Mouse (Mus musculus): Measurements from ENCODE around the gene Taar9. TPM values are rescaled to one million over a fixed set of nuclear protein-coding genes. Genes with fewer than 3 reads are reported as not detected.
"Not testable (repeated sequence)": the region's sequence is repeated elsewhere in the genome, so short reads cannot be mapped to it uniquely, and the experiment has no call there.

Taar9 gene
- total and polyA plus RNA-seq, 2 experiments from 2014 or later = not detected

DNA sequence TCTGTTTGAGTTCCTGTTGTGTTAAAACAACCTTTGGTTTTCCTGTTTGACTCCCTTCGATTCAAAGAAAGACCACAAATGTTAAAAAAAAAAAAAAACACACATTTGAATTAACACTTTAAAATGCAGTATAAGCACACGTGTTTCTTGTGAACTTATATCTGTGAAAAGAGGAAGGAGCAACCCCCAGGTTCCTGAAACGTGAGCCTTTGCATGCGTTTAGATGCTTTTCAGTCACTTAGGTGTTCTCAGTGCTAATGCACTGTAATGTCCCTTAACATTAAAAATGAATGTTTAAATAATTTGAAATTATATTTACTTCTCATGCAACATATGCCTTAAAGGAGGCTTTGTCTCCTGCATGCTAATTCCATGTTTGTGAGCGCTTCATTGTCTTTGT is 1.6 kb downstream of the Taar9 start:
- Histone ChIP-seq H3K4me3 (ENCODE audit: low read length) (no peak overlapping the region), H3K36me3 (ENCODE audit: insufficient read depth, low read length) (no peaks in the 10 kb centered on the region), H3K27me3 (ENCODE audit: insufficient read depth, low read length) (no peaks in the 10 kb centered on the region), H3K4me2 (ENCODE audit: low read depth, low read length) (no peak overlapping the region), H3K27ac (no peak overlapping the region), H3K9me3 (ENCODE audit: low read length) (no peaks in the 10 kb centered on the region), H3K4me1 (ENCODE audit: insufficient read depth, low read length) (no peaks in the 10 kb centered on the region), H3K9ac (replicated peaks; ENCODE audit: low read length) (no peak overlapping the region)
- ATAC-seq (no peak), DNase-seq (ENCODE audit: low spot score) (no peak)
- no peak for TF ChIP-seq CTCF (IDR thresholded peaks at IDR 0.05; ENCODE audit: low read depth)
- 71% methylated on average over 5 of the region's 5 CpGs for WGBS

DNA sequence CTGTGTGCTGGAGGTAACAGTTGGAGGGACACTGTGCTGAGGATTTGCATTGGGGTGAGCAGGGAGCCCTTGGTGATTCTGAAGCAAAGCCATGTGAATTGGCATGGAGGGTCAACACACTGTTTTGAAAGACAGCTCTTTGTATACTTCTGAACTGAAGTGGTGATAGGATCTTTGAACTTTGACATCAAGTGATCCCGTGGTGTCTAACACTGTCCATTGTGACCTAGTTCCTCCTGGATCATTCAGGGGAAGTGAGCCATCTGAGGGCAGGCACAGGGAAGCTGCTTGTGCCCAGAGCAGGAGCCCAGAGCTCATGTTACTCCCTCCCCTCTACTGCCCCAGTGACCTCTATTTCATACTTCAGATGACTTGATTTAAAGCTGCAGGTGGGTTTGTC is 6.0 kb downstream of the Taar9 start:
- ATAC-seq; H3K27ac ChIP-seq; H3K9ac ChIP-seq (replicated peaks; ENCODE audit: low read length); H3K4me1 ChIP-seq (ENCODE audit: insufficient read depth, low read length); DNase-seq (ENCODE audit: low spot score); H3K36me3 ChIP-seq (ENCODE audit: insufficient read depth, low read length); H3K9me3 ChIP-seq (ENCODE audit: low read length); H3K27me3 ChIP-seq (ENCODE audit: insufficient read depth, low read length); H3K4me3 ChIP-seq (ENCODE audit: low read length); H3K4me2 ChIP-seq (ENCODE audit: low read depth, low read length): not testable (repeated sequence)
- 45% methylated on average over 1 of the region's 1 CpGs for WGBS

DNA sequence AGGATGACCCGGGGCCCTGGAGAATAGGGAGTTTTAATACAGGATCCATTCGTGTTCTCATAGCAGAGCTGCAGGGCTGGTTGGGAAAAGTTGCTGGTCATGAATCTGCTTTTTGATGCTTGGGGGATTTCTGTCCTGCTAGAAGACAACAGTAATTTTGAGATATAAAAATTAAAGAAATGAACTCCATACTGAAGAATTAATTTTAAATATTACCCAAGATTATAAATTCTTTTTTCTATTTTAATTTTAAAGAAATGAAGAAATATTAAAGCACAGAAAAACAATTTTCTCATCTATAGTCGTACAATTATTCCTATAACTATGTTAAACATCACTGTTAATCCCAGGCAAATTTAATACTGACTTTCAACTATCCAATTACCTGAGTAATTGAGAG is 7.5 kb downstream of the Taar9 start, which contains the start of gene Taar8c:
Taar8c (minus strand) TSS at position 101 of the 400 bp plus-strand sequence.
- not testable (repeated sequence) for H3K36me3 ChIP-seq (ENCODE audit: insufficient read depth, low read length); H3K27me3 ChIP-seq (ENCODE audit: insufficient read depth, low read length); ATAC-seq; H3K9me3 ChIP-seq (ENCODE audit: low read length); H3K4me2 ChIP-seq (ENCODE audit: low read depth, low read length); H3K27ac ChIP-seq; DNase-seq (ENCODE audit: low spot score); H3K4me1 ChIP-seq (ENCODE audit: insufficient read depth, low read length); H3K4me3 ChIP-seq (ENCODE audit: low read length); H3K9ac ChIP-seq (replicated peaks; ENCODE audit: low read length)
- 89% methylated on average over 1 of the region's 3 CpGs for WGBS

- not testable (repeated sequence) for ATAC-seq; H3K9ac ChIP-seq (replicated peaks; ENCODE audit: low read length); H3K4me1 ChIP-seq (ENCODE audit: insufficient read depth, low read length); H3K27me3 ChIP-seq (ENCODE audit: insufficient read depth, low read length); H3K36me3 ChIP-seq (ENCODE audit: insufficient read depth, low read length); DNase-seq (ENCODE audit: low spot score); H3K9me3 ChIP-seq (ENCODE audit: low read length); H3K4me3 ChIP-seq (ENCODE audit: low read length); H3K27ac ChIP-seq; H3K4me2 ChIP-seq (ENCODE audit: low read depth, low read length)
- WGBS = 71% methylated on average over 2 of the region's 2 CpGs
Measured at GRCm38 (mm10) chr10:24097010-24097409, 12.3 kb downstream of the Taar9 start.

- no peak for TF ChIP-seq CTCF (IDR thresholded peaks at IDR 0.05; ENCODE audit: low read depth)
- WGBS = 77% methylated on average over 2 of the region's 2 CpGs
Measured at GRCm38 (mm10) chr10:24092194-24092593, 17.1 kb downstream of the Taar9 start, which contains the start of gene Taar8b. Taar8b (minus strand) TSS chr10:24092294.

DNA sequence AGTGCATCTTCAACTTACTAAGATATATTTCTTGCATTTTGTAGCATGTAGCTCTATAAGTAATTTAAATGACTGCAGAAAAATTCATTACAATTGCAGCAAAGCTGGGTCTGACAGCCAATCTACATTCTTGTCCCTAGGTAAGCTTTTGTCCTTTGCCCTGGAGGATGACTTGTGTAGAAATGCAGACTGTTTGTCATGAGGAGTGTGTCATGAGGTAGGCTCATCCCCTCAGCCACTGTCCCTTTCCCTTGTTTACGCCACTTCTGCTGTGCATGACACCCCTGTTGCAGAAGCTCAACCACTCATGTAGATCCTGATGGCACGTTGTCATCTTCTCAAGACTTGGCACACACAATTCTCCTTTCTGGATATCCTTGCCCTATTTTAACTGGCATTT is 22.2 kb downstream of the Taar9 start:
- no peaks in the 10 kb centered on the region for H3K36me3 ChIP-seq (ENCODE audit: insufficient read depth, low read length)
- no peaks in the 10 kb centered on the region for H3K27me3 ChIP-seq (ENCODE audit: insufficient read depth, low read length)
- 89% methylated on average over 2 of the region's 2 CpGs for WGBS
- H3K9ac ChIP-seq (replicated peaks; ENCODE audit: low read length) = no peak overlapping the region
- no peak for TF ChIP-seq CTCF (IDR thresholded peaks at IDR 0.05; ENCODE audit: low read depth)
- H3K4me3 ChIP-seq (ENCODE audit: low read length) = no peak overlapping the region
- no peak overlapping the region for H3K27ac ChIP-seq
- H3K4me1 ChIP-seq (ENCODE audit: insufficient read depth, low read length) = no peaks in the 10 kb centered on the region
- no peaks in the 10 kb centered on the region for H3K9me3 ChIP-seq (ENCODE audit: low read length)
- no peak for ATAC-seq
- H3K4me2 ChIP-seq (ENCODE audit: low read depth, low read length) = no peak overlapping the region
- DNase-seq (ENCODE audit: low spot score) = no peak

More at GRCm38 (mm10) chr10:24092194-24092593, 17.1 kb downstream of the Taar9 start, which contains the start of gene Taar8b:
- H3K4me3 ChIP-seq (ENCODE audit: low read length) = no peak within 1 kb of the TSS
- no peak within 1 kb of the TSS for H3K4me2 ChIP-seq (ENCODE audit: low read depth, low read length)
- no peaks in the 10 kb centered on the region for H3K4me1 ChIP-seq (ENCODE audit: insufficient read depth, low read length)
- H3K27me3 ChIP-seq (ENCODE audit: insufficient read depth, low read length) = no peaks in the 10 kb centered on the region
- ATAC-seq = no peak
- H3K27ac ChIP-seq = no peak within 1 kb of the TSS
- no peak for DNase-seq (ENCODE audit: low spot score)
- no peaks in the 10 kb centered on the region for H3K9me3 ChIP-seq (ENCODE audit: low read length)
- H3K36me3 ChIP-seq (ENCODE audit: insufficient read depth, low read length) = no peaks in the 10 kb centered on the region
- H3K9ac ChIP-seq (replicated peaks; ENCODE audit: low read length) = no peak within 1 kb of the TSS

DNA sequence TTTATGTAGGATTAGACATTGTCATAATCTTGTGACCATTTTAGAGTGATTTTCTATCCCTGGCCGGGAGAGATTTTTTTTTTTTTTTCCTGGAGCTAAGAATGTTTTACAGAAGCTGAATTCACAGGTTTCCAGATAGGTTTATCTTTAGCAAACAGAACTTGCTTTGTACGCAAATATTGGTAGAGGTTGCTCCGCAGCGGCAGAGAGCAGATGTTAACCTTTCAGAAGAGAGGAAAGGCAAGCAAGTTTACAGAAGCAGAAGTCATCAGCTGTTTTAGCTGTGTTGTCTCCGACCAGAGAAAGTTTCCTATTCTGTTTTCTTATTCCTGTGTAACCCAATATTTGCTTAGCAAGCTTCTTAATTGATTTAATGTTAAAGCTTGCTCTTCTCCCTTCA is 22.8 kb downstream of the Taar9 start:
- no peaks in the 10 kb centered on the region for H3K4me1 ChIP-seq (ENCODE audit: insufficient read depth, low read length)
- no peak for TF ChIP-seq CTCF (IDR thresholded peaks at IDR 0.05; ENCODE audit: low read depth)
- H3K4me3 ChIP-seq (ENCODE audit: low read length) = no peak overlapping the region
- H3K9ac ChIP-seq (replicated peaks; ENCODE audit: low read length) = no peak overlapping the region
- DNase-seq (ENCODE audit: low spot score) = no peak
- no peak for ATAC-seq
- no peaks in the 10 kb centered on the region for H3K36me3 ChIP-seq (ENCODE audit: insufficient read depth, low read length)
- no peak overlapping the region for H3K27ac ChIP-seq
- H3K27me3 ChIP-seq (ENCODE audit: insufficient read depth, low read length) = no peaks in the 10 kb centered on the region
- no peaks in the 10 kb centered on the region for H3K9me3 ChIP-seq (ENCODE audit: low read length)
- WGBS = 89% methylated on average over 5 of the region's 5 CpGs
- H3K4me2 ChIP-seq (ENCODE audit: low read depth, low read length) = no peak overlapping the region

Measured in hindbrain, postnatal 0 days (tissue).